Mouse (Mus musculus) left cerebral cortex, postnatal 25 days (tissue): ENCODE measurements at regions not wholly inside any gene's neighbourhood (a gene's known extent, or its start where the extent isn't known, plus 50 kb on each side); places are given as distances from the start of the nearest gene placed in this dataset.

Source experiments
- DNase-seq, 2 experiments: peaks; one replicate each; pipeline ENCODE4 v3.0.0; 2022; ENCODE audit warnings: low spot score in 2 of 2, mixed read lengths in 1 of 2
- intact Hi-C: fragments of 180-260 bp; cut with DNase I; formaldehyde crosslinking; loops from one replicate; pipeline ENCODE4 v1.15.1; 2025

DNA sequence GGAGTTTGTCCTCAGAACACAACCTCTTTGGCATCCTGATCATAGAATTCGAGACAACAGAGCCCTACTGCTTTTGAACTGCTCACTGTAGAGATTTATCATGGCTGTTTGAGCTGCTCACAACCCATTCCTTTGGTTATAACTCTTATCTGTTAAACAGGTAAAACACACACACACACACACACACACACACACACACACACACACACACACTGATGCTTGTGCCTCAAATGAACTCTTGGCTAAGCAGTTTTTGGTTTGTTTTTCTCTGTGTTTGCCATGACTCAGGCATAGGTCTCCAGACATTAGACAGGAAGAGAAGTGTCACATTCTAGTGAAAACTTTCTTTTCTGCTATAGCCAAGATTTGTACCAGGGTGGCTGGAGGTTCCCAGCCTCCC lies 60.8 kb upstream of the 1700020N01Rik start:
- intact Hi-C loops = no loop called here
- DNase-seq = no peak

DNA sequence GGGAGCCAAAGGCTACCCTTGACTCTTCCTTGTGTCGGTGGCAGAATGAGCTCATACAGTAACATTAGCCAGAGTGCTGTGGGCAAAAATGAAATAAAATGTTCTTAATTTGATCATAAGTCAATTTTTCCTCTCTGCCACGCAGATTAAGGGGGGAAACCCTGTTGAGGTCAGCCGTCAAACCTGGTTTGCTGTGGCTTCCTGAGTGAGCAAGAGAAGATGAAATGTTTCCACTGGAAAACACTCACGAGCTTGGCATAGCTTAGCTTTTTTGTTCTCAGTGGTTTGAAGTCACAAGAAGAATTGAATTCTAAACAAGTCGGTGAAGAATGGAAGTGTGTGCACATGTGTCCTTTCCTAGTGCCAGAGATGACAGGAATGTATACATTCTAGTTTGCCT lies 57.3 kb upstream of the 1700020N01Rik start:
- intact Hi-C loops = no loop called here
- no peak for DNase-seq

DNA sequence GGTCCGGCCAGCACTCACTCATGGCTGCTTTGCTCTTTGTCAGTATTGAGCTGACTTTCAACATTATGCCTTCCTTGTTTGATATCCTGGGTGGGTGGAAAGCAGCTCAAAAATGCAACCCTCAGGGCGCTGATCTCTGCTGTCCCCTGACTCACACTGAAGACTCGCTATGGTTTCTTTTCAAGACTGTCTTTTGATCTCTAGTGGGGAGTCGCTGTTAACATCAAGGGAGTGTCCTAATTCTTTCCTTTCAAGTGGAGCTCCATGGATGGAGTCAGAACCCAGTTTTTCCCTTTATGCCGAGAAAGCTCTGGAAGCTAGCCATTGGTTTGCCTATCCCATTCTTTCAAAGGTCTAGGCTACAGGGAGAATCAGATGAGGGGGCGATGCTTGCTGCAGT lies 54.5 kb upstream of the 1700020N01Rik start:
- intact Hi-C loops = no loop called here
- no peak for DNase-seq
